Mouse (Mus musculus): ENCODE measurements around the gene Slc22a14. TPM values are rescaled to one million over a fixed set of nuclear protein-coding genes. Genes with fewer than 3 reads are reported as not detected.

The Slc22a14 gene
- total RNA-seq, 2 experiments from 2014 or later: not detected

DNA sequence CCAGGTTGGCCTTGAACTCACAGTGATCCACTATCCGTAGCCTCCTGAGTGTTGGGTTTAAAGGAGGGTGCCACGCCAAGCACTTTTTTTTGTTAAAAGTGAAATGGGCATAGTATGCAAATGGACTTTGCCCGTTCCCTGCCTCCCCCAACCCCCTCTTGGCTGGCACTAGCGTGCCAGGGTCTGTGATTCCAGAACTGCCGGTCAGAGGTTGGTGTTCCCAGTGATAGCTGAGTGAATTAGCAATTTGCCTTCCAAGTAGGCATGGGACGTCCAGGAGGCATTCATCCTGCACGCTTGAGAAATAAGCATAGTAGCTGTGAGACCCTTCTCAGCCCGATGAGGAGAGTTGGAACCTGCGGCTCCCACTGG, 7.3 kb downstream of the Slc22a14 start:
- intact Hi-C loops (cut with DNase I): loop anchor here (2.0 kb wide), 1 partner anchor 43 kb away; no protein-coding TSS in a partner anchor
- no peak for DNase-seq

DNA sequence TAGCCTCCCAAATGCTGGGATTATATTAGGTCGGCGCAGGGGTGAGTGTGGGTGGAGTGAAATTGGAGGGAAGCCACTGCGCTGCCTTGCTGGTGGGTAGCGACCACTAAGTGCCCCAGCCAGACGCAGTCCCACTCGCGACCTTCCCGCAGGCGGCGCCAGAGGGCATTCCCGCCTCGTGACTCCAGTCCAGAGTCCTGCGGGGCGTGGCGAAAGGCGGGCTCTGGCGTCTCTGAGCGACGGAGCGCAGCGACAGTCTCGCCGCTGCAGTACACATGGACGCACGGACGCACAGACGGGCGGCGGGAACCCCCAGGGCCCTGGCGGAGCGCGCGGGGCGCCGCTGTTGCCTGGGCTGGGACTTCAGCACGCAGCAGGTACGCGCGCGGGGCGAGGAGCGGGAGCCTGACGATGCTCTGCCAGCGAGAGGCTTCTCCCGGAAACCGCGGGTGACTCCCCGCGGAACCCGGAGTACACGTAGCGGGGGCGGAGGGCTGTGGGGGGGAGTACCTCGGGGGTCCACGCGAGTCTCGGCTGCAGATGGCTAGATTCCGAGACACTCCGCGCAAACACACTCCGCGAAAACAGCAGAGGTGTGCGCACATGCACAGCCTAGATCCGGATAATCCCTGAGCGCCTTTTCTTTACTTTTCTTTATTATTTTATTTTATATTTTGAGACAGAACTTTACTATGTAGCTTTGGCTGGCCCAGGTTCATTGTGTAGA, 7.9 kb downstream of the Slc22a14 start, which contains the start of gene Xylb:
Xylb (plus strand) TSS at position 51 of the 727 bp plus-strand sequence.
- DNase-seq: peak; percentile 84 to 88
- intact Hi-C loops (cut with DNase I): loop anchor here (2.0 kb wide), 2 partner anchors 43 to 73 kb away; no protein-coding TSS in a partner anchor

DNA sequence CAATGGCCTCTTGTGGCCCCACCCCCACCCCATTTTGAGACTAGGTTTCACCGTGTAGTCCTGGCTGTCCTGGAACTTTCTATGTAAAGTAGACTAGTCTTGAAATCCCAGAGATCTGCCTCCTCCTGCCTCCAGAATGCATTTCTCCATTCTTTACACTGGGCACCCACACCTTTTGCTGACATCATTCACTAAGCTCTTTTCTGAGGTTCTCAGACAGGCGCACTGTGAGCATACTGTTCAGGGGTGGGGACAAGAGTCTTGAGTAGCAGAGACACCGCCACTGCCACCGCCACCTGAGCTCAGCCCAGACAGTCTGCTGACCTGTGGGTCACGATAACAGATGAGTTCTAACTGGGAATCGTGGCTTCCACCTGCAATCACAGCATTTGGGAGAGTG, 9.4 kb downstream of the Slc22a14 start:
- intact Hi-C loops (cut with DNase I): loop anchor here (2.0 kb wide), 1 partner anchor 75 kb away; no protein-coding TSS in a partner anchor
- DNase-seq: no peak

DNA sequence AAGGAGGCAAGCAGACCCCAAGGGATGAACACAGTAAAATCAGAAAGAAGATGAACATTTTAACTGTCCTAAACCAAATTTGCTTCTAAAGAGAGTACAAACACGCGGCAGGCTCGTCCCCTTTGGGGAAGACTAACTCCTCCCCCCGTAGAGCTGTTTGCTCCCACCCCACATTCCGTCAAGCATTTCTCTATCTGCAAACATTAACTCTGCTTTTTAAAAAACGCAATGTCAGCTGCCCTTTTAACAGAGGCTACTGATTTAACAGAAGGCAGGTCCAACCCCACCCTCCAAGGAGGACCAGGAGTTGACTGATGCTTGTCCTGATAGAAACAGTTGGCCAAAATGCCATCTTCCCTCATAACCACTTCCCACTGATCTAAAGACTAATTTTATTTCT, 11.4 kb downstream of the Slc22a14 start:
- DNase-seq: no peak
- intact Hi-C loops (cut with DNase I): loop anchor here (5.0 kb wide), 1 partner anchor 107 kb away; no protein-coding TSS in a partner anchor

DNA sequence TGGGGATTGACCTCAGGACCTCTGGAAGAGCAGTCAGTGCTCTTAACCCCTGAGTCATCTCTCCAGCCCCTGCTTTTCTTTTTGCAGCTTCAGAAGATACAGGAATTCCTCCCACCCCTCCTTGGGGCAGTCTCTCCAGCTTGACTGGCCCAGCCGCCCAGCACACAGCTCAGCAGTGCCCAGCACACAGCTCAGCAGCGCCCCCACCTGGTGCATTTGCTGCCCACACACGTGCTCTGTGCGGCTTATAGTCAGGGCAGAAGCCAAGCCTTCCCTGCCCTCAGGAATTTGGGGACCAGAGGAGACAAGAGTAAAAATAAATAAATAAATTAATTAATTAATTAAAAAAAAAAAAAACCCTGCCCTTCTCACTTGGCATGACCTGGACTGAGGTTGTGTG, 13.3 kb downstream of the Slc22a14 start:
- intact Hi-C loops (cut with DNase I): loop anchor here (1.0 to 5.0 kb wide), 2 partner anchors 105 to 196 kb away; no protein-coding TSS in a partner anchor
- DNase-seq: peak; percentile 72 to 74

DNA sequence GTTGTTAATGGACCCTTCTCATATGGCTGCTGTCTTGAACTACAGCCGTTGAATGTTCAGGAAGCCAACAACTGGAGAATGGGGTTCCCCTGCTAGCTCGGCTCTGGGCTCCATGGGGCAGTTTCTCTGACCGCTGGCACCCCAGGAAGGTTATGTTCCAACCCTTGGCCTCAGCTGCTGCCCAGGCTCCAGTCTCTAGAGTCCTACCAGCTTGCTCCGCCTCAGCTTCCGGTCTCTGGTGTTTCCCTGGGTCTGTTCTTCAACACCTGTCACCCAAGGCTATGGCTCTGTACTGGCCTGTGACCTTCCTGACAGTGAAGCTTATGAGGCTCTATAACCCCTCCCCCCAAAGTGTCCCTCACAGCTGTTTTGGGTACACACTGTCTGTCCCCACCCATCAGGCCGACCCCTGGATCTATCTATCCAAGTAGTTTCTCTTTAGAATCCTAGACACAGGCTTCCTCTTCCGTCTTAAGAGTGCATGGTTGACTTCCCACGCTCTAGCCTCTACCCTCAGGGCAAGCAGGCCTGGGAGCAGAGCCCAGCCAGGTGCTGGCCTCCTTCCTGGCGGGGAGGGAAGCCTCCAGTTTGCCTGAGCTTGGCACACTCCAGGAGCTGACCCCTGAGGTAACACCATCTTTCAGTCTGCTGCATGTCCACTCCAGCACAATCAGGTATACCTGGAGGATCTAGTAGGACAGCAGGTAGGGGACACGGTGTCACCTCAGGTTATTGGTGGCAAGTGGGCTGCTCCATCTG, 14.2 kb downstream of the Slc22a14 start:
- intact Hi-C loops (cut with DNase I): loop anchor here (5.0 kb wide), 1 partner anchor 104 kb away; no protein-coding TSS in a partner anchor
- no peak for DNase-seq

DNA sequence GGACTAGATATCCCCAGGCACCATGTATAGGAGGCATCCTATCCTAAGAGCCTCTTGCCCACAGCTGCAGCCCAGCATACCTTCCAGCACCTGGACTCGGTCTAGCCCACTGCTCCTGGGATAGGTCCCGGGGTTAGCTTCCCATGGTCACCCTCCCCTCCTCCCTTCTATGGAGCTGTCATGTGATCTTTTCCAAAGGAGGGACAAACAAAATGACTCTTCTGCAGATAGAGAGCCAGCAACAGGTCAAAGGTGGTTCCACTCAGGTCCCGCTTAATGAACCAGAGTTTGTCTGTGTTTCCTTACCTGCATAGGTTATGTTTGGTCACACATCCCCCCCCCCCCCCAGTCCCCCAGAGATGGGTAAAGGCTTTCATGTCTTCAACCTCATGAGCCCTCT, 14.8 kb downstream of the Slc22a14 start:
- intact Hi-C loops (cut with DNase I): loop anchor here (5.0 kb wide), 1 partner anchor 103 kb away; no protein-coding TSS in a partner anchor
- DNase-seq: no peak

DNA sequence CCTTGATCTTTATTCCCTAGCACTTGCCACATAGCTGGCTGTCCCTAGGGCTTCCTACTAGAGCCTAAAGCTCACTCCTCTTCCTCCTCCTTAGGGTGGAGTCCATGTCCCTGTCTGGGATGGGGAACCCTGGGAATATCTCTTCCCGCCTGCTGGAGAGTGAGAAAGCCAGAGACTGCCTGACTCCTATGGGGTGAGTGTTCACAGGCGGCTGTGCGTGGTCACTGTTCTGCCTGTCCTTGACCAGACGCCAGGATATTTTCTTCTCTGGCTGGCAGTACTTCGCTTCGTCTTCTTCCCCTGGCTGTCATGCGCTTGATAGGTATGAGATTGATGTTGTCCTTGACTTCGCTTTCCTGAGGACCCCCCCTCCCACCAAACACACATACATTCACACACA, 19.0 kb downstream of the Slc22a14 start:
- intact Hi-C loops (cut with DNase I): no loop called here
- no peak for DNase-seq

DNA sequence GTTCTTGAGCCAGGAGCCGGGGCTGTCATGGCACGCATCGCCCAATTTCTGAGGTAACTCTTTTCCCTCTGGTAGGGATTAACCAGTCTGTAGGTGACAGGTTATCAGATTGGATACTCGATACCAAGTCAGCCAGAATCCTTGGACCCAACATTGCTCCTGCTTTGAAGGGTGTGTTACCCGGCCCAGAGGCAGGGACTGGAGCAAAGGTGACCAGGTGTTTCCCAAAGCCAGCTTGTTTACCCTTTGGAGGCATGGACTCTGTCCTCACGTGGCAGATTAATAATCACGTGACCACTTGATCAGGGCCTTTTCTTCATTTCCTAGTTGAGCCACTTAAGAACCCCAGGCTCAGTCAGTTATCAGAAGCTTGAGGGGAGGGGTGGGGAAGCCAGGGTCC, 22.6 kb downstream of the Slc22a14 start:
- DNase-seq: no peak
- intact Hi-C loops (cut with DNase I): no loop called here

DNA sequence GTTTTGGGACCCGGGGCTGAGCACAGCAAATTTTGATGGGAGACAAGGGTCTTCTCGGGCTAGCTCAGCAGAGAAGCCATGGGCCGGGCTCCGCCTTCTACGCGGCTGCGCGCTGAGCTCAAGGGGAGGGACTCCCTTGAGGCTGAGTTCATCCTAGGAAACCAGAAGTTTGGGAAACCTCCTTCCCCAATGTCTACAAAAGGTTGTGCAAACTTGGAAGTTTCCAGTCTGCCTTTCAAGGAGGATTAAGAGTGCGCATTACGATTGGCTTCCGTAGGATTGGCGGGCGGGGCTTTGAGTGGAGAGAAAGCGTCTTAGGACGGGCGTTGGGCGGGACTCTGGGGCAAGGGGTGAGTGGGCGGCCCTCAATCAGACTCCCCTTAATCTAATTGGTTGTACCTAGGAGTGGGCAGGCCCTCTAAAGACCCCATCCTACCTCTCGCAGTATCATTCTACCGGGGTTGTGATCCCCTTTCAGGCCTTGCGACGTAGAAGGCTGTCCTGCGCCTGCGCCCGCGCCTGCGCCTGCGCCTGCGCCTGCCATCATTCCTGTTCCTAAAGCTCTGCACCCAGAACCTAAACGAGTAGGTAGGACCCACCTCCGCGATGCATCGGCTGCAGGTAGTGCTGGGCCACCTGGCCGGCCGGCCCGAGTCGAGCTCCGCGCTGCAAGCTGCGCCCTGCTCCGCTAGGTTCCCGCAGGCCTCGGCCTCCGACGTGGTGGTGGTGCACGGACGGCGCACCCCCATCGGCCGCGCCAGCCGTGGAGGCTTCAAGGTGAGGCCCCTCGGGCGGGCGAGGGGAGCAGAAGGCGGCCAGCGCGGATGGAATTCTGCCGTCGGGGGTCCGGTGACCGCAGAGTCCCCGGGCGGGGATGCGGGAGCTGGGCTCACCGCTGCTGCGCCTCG, 24.2 kb downstream of the Slc22a14 start, which contains the start of gene Myd88:
Myd88 (minus strand) TSS at position 503 of the 908 bp plus-strand sequence.
- intact Hi-C loops (cut with DNase I): no loop called here
- peak; percentile 90 to 95 for DNase-seq

DNA sequence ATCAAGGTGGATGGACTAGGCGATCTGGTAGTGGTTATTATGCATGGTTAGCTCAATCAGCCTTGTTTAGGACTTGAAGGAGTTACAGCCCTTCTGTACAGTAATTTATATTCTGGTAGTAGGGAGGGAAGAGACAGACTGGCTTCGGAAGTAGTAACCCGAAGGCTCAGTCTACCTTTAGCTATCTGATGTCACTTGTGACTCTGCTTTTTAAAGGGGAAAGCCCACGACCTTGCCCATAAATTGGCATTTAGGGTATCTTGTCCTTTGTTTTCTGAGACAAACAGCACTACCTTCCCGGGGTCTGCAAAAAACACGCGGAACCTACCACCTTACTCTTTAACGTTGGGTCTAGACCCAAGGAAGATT, 25.2 kb downstream of the Slc22a14 start:
- intact Hi-C loops (cut with DNase I): no loop called here
- DNase-seq: no peak

DNA sequence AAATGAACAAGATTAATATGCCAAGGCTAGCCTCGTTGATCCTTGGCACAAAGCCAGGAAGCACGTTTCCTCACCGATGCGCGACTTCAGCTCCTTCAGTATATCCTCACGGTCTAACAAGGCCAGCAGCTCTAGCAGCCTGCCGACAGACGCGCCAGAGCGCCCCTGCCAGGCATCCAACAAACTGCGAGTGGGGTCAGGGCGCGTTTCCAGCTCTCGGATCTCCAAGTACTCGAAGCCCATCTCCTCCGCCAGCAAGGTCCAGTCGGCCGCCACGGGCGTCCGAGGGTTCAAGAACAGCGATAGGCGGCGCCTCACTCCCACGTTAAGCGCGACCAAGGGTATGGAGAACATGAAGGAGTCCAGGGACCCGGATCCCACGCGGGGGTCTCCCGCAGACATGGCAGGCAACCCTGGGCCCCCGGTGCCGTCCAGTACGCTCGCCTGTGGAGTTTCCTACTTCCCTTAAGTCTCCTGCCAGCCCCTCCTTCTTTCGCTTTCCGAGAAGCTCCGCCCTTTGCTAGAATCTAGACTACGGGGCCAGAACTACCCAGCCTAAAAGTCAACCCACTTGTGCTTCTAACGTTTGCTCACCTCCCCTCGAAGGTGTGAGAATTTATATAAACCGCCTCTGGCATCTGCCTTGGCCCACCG, 25.7 kb downstream of the Slc22a14 start, which contains the start of gene Acaa1a:
Acaa1a (plus strand) TSS at position 119 of the 654 bp plus-strand sequence.
- DNase-seq: peak; percentile 53 to 79
- intact Hi-C loops (cut with DNase I): no loop called here

DNA sequence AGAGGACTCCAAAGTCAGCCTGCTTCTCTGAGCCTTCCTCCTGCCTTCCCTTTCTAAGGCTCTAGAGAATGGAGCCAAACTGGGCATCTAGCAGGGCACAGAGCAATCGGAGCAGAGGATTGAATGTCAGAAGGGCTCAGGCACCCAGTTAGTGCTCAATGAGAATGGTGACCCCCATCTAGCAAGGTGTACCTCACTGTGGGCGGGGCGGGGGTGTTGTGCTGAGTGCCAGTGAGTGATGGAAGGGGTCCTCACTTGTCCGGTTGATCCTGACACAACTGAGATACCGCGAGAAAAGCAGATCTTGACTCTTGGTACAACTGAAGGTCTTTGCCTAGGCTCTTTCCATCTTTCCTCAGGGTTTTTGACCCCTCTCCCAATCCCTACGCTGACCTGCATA, 26.2 kb downstream of the Slc22a14 start:
- DNase-seq: no peak
- intact Hi-C loops (cut with DNase I): no loop called here

DNA sequence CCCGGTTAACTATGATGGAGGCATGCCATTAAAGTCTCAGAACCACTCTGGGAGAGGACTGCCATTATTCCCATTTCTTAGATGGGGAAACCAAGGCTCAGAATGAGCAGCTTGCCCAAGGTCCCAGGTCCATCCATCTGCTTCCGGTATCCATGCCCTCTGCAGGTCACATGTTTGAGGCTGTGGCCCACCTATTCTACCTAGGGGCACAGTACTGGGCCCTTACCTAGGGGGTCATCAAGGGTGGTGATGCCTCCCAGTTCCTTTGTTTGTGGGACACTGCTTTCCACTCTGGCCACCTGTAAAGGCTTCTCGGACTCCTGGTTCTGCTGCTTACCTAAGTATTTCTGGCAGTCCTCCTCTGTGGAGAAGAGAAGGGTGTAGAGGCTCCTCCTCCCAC, 27.0 kb downstream of the Slc22a14 start:
- intact Hi-C loops (cut with DNase I): no loop called here
- no peak for DNase-seq

DNA sequence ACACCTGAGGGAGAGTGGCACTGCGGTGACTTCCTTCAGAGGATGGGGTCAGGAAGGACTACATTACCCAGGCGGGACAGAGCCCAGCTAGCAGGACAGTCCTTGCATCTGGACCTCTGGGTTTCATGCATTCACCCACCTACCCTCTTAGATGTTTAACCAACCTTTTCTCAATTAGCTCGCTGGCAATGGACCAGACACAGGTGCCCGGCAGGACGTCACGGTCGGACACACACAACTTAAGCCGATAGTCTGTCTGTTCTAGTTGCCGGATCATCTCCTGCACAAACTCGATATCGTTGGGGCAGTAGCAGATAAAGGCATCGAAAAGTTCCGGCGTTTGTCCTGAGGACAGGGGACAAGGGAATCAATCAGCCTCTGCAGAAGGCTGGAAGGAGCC, 27.5 kb downstream of the Slc22a14 start:
- intact Hi-C loops (cut with DNase I): no loop called here
- no peak for DNase-seq

DNA sequence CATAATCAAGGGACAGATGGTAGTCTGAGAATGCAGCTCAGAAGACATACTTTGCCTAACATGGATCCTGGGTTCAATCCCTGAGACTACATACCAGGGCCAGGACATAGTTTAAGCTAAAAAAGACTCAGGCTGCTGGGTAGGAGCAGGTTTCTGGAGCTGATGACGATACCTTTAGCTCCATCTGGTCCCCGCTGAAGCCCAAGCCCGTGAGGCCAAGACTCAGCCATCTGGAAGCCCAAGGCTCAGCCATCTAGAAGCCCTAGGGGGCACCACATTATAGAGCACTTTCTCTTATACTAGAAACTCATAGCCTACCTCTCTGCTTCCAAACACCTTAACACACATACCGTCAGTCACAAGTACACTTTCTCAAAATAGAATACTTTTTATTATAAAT, 29.8 kb downstream of the Slc22a14 start:
- DNase-seq: no peak
- intact Hi-C loops (cut with DNase I): no loop called here

DNA sequence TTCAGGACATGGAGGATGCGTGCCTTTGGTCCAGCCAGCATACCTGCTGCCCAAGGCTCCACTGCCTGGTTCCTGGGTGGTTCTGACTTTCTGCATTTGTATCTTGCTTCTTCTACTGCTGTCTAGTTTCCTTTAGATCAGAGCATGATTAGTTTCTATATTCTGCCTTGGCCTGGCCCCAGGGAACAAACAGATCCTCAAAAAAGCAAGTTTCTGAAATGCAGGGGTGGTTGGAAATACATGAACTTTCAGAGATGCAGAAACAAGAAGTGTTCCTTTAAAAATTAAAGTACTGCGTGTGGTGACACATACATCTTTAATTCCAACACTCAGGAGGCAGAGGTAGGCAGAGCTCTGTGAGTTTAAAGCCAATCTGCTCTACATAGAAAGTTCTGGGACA, 30.5 kb downstream of the Slc22a14 start:
- intact Hi-C loops (cut with DNase I): no loop called here
- no peak for DNase-seq

DNA sequence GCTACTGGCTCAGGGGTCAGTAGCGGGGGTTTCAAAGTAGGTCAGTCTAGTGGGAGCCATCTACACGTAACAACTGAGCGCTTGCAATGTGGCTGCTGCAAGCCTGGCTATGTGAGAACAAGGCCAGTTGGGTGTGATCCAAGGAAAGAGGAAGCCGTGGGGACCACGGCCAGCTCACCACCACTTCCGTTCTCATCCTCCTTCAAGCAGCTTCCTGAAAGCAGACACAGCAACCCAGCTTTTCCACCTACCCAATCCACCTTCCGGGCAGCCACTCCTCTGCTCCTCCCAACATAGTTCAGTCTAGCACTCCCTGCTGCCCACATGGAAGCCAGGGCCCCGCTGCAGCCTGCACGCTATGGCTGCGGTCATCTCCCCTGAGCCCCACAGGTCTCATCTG, 31.0 kb downstream of the Slc22a14 start:
- intact Hi-C loops (cut with DNase I): no loop called here
- DNase-seq: peak; percentile 46 to 52

DNA sequence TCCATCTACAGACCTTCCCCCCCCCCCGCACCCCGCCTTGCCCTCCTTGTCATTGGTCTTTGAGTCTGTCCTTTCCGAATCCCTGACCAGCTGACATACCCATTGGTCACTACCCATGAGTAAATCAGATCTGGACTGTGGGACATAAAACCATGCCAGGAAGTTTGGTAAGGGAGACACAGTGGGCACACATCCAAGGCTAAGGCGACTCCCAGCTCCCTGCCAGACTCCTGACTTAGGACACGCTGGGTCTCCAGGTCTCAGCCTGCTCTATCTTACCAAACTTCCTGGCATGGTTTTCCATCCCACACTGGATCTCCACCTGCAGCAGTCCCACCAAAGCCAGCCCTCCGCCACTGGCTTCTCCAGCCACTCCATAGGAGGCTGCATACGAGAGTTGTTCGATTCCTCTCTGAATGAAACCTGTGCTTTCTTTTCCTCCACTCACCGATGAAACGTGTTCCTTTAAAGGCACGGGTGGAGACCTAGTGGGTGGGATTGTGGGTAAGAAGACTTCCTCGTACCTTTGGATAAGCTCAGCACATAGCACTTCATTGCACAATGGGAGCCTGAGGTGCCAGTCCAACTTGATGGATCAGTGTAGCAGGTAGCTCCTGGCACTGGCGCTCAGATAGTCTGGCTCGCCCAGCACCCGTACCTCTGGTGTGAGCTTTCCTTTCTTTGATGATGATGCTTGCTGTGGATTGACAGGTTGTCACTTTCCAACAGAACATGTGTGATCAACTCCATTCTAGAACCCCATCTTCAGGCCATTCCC, 35.0 kb downstream of the Slc22a14 start:
- intact Hi-C loops (cut with DNase I): no loop called here
- no peak for DNase-seq

Measured in gastrocnemius, postnatal 36 days (tissue).